Comparison of ENCODE assay signal across 8 mouse cellular contexts in genomic region chr11:107573847-107574246, GRCm38 (mm10). TPM values are rescaled to one million over a fixed set of nuclear protein-coding genes. Genes with fewer than 3 reads are reported as not detected.
DNase-seq lines count a peak whose midpoint lies in the region; ATAC-seq and TF ChIP-seq lines count a peak whose summit lies in the region.

No protein-coding gene starts in this region.

- no peaks in the 10 kb centered on the region for H3K27me3 ChIP-seq in megakaryocyte, embryonic 14.5 days (replicated peaks)
- no peaks in the 10 kb centered on the region for H3K27me3 ChIP-seq in heart, adult 2 months (ENCODE audit: control insufficient read depth, insufficient read depth, low read length)
- H3K27me3 ChIP-seq in kidney, embryonic 16.5 days (ENCODE audit: insufficient read depth, low read length) = no peaks in the 10 kb centered on the region

- no peak for TF ChIP-seq CTCF in heart, adult 2 months (IDR thresholded peaks at IDR 0.05)

- no peak overlapping the region for H3K9ac ChIP-seq in heart, adult 2 months (ENCODE audit: low read depth, low read length)
- H3K9ac ChIP-seq in kidney, embryonic 16.5 days (replicated peaks; ENCODE audit: low read length) = peak overlapping the region; percentile 41; the same call in 1 of the 2 replicates

- intact Hi-C loops in heart, adult 2 months (cut with DNase I) = no loop called here

- peak overlapping the region; percentile 3 for H3K4me3 ChIP-seq in megakaryocyte, embryonic 14.5 days (replicated peaks)
- no peak overlapping the region for H3K4me3 ChIP-seq in heart, adult 2 months
- H3K4me3 ChIP-seq in kidney, embryonic 16.5 days (ENCODE audit: low read length) = no peak overlapping the region
- H3K4me3 ChIP-seq in macrophage (ENCODE audit: inconsistent target) = no peak overlapping the region

- peaks cover 83% of the 10 kb centered on the region for H3K36me3 ChIP-seq in megakaryocyte, embryonic 14.5 days (replicated peaks; ENCODE audit: low read length)
- no peaks in the 10 kb centered on the region for H3K36me3 ChIP-seq in heart, adult 2 months (ENCODE audit: control insufficient read depth, insufficient read depth, low read length)
- peaks cover 24% of the 10 kb centered on the region for H3K36me3 ChIP-seq in kidney, embryonic 16.5 days (ENCODE audit: insufficient read depth, low read length)
- H3K36me3 ChIP-seq in macrophage (ENCODE audit: inconsistent target) = peaks cover 37% of the 10 kb centered on the region; the same call in 1 of the 2 replicates

- no peak for ATAC-seq in megakaryocyte, adult 5-6 weeks (ENCODE audit: poor library complexity, severe bottlenecking)
- ATAC-seq in kidney, embryonic 16.5 days (ENCODE audit: low FRiP score, low TSS enrichment) = peak; percentile 47
- no peak for ATAC-seq in inflammation-experienced regulatory T-cells, adult 6 months

- 0 out of 2 replicates have a peak, but pooled peaks have one; percentile 38 for TF ChIP-seq EP300 in heart, adult 2 months (IDR thresholded peaks at IDR 0.05; ENCODE audit: insufficient read depth, low read depth, low read length)

- no peaks in the 10 kb centered on the region for H3K79me2 ChIP-seq in heart, adult 2 months (replicated peaks; ENCODE audit: control insufficient read depth, insufficient read depth, low read length)
- peaks cover 50% of the 10 kb centered on the region for H3K79me2 ChIP-seq in macrophage (ENCODE audit: inconsistent target)

- H3K4me2 ChIP-seq in kidney, embryonic 16.5 days (replicated peaks; ENCODE audit: low read depth, low read length) = no peak overlapping the region

- H3K27ac ChIP-seq in heart, adult 2 months = no peak overlapping the region
- peak overlapping the region; percentile 88 for H3K27ac ChIP-seq in kidney, embryonic 16.5 days (ENCODE audit: low read length)
- H3K27ac ChIP-seq in macrophage = peak overlapping the region; percentile 31

- WGBS in heart, adult 2 months = 16% methylated on average over 6 of the region's 6 CpGs
- WGBS in kidney, embryonic 16.5 days = 36% methylated on average over 6 of the region's 6 CpGs
- WGBS in macrophage (ENCODE audit: missing documents) = 65% methylated on average over 6 of the region's 6 CpGs

- peaks cover 65% of the 10 kb centered on the region for H3K4me1 ChIP-seq in megakaryocyte, embryonic 14.5 days
- peaks cover 10% of the 10 kb centered on the region for H3K4me1 ChIP-seq in heart, adult 2 months (ENCODE audit: control insufficient read depth, insufficient read depth, low read length)
- peaks cover 57% of the 10 kb centered on the region for H3K4me1 ChIP-seq in kidney, embryonic 16.5 days (ENCODE audit: insufficient read depth, low read length)

- no peaks in the 10 kb centered on the region for H3K9me3 ChIP-seq in megakaryocyte, embryonic 14.5 days
- no peaks in the 10 kb centered on the region for H3K9me3 ChIP-seq in kidney, embryonic 16.5 days (ENCODE audit: low read length)

- no peak for TF ChIP-seq POLR2A in heart, adult 2 months (IDR thresholded peaks at IDR 0.05; ENCODE audit: insufficient read depth, low read depth, low read length)

- peak; percentile 59 to 68 for DNase-seq in heart, adult 2 months
- DNase-seq in cerebellum, postnatal 4 days (ENCODE audit: low spot score in 2 of 2) = no peak
- DNase-seq in layer of hippocampus, adult 8-10 months (ENCODE audit: low spot score in 2 of 2) = no peak

RNA-seq across cellular contexts. Expression of gene Helz, which starts 26.1 kb away (rescaled TPM):
- polyA plus RNA-seq in megakaryocyte, embryonic 14.5 days (2012; ENCODE audit: insufficient read depth, low replicate concordance) = 99.4 and 174 TPM in 2 replicates
- total RNA-seq in megakaryocyte, adult 5-6 weeks (2015) = 16.7 and 24.6 TPM in 2 replicates
- total RNA-seq in megakaryocyte, adult 5-6 weeks (2017) = 16.3 and 19.3 TPM in 2 replicates
- 10 to 100 TPM; 26.2 to 26.4 TPM for total RNA-seq in heart, adult 2 months (2021)
- 9.0 and 10.8 TPM in 2 replicates for polyA plus RNA-seq in heart, adult 2 months (2012; rRNA removed)
- polyA plus RNA-seq in kidney, embryonic 16.5 days (2015; fragmentation: Nextera tagmentation; extraction: Ambion mirVana) = 20.1 and 24.7 TPM in 2 replicates
- total RNA-seq in macrophage (2018; cell fraction: chromatin; rRNA removed) = 100 to 1,000 TPM in 5 of 26 experiments, 10 to 100 TPM in 21; 35.6 to 114 (median 79.3) TPM
- 10 to 100 TPM; 15.8 to 28.3 (median 20.6) TPM for total RNA-seq in macrophage (2018; cell fraction: cytosol; rRNA removed)
- 10 to 100 TPM; 21.5 to 72.2 (median 38.3) TPM for total RNA-seq in macrophage (2018; cell fraction: nucleus; rRNA removed)
- 10.5 to 26.0 TPM (median 10.7 TPM) in 3 replicates for polyA plus RNA-seq in macrophage (2018)
- 10 to 100 TPM; 37.2 to 47.1 (median 43.4) TPM for total RNA-seq in layer of hippocampus, adult 8-10 months (2022)
- 10 to 100 TPM; 22.5 to 30.6 (median 22.6) TPM for polyA plus RNA-seq in inflammation-experienced regulatory T-cells, adult 6 months (2017; shearing (Covaris generic))

Comparison
In these comparisons a context has a peak if more than half of its experiments do, and no peak if none do; other contexts are left out.
1. DNase-seq: peak in heart, adult 2 months (2 of 2); none in cerebellum, postnatal 4 days (0 of 2) and layer of hippocampus, adult 8-10 months (0 of 2).